Mouse (Mus musculus) induced T-regulatory cell, adult 2 months (primary cell): ENCODE results near the gene Ferd3l.

ENCODE experiments used
- DNase-seq: peaks from one replicate; pipeline ENCODE4 v3.0.0-alpha.2; 2012; ENCODE audit warnings: low read depth

Ferd3l gene

DNA sequence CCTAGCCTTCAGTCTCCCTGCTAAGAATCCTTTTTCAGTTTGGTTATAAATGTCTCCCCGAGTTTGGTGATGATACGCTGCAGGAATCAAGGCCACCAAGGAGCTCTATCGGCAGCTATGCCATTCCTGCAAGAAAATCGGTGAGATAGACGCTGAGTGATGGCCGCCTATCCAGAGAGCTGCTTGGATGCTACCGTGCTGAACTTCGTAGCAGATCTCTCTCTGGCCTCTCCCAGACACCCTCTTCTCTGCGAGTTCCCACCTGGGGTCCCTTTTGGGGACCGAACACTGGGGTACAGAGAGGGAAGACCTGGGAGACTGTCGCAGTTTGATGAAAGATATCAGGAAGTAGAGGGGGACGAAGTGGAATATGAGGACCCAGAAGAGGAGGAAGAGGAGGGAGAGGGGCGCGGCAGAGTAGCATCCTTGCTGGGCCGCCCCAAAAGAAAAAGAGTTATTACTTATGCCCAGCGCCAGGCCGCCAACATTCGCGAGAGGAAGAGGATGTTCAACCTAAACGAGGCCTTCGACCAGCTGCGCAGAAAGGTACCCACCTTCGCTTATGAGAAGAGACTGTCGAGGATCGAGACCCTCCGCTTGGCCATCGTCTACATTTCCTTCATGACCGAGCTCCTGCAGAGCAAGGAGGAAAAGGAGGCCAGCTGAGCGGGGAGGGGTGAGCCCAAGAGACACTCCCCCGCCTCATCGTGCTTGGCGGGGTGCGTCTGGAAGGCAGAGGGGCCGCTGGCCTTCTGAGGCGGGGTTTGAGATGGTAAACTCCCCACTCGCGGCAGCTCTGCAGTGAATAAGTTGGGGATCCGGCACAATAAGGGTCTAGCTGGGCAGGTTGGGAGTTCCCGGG, at the start of gene Ferd3l:
Gene Ferd3l (plus strand): TSS at position 95 of the 862 bp plus-strand sequence.
- no peak for DNase-seq

DNA sequence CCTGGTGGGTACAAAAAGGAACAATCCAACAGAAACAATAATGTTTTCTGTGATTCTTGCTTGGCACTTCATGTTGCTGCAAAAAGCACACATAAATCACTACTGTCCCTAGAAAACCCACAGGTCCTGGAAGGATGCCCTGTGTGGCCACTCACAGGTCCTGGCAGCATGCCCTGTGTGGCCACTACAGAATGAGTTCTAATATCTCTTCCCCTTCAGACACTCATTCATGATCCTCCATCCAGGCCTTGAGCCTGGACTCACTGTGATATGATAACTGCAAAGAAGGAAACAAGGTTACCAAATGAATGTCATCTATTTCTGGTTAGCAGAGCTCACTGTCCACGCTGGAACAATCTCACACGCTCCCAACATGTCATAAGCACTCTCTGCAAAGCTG, 34.3 kb upstream of the Ferd3l start:
- DNase-seq = no peak

DNA sequence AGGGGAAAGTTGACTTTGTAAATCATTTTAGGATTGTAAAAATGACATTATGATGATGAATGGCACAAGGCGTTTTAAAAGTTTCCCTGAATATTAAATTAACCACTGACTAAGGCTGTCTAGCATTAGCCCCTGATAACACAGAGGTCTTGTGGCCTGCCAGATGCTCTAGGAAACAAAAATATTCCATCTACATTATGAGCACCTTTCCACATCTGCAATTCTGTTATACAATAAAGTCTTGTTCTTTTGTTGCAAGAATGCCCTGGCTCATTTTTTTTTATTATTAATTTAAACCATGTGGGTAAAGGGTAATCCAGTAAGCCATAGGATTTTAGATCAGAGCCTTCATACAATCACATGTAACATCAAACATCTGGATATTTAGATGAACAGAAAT, 33.6 kb upstream of the Ferd3l start:
- DNase-seq = no peak

DNA sequence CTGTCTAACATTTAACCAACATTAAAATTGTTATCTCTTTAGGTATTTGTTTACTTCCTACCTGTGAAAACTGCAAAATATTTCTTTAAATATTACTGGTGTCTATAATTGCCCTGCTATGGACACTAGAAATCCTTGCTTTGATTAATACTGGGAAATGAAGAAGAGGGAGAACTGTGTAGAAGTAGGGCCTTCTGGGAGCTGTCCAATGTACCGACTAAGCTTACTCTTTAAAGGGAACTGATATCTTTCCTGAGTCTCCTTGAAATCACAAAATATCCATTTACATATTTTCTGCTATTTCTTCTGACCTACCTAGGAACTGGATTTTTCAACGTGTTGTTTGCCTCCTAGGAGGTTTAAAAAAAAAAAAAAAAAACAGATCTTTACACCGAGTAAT, 1.5 kb upstream of the Ferd3l start:
- no peak for DNase-seq

DNA sequence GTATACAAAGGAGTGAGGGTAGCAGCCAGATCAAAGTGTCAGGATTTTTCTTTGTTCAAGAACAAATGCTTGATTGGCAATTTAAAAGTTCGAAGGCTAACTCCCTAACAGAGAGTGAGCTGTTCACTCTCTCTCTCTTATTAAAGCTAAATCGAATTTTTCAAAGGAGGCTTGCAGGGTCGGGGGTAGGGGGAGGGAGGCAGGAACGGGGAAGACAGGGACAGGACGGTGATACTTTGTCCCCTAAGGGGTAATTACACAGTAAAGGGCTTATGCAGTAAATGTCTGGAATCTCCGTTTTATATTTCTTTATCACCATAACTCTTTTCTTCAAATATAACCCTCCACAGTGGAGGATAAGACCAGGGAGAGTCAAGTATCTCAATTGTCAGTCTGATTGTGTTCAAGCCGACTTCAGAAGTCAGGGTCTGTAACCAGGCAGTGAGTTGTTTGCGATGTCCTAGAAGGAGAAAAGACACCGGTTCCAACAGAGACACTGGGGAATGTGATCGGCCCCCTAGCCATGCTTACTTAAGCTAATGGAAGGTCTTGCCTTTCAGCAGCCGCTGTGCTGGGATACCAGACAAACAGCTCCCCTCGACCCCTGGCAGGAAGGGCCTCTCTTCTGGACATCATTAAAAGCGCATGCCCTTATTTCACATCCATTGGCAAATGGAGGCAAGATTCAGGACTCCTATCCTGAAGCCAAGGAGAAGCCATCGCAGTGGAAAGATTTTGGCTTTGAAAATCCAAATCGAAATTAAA, 709 bp upstream of the Ferd3l start:
- DNase-seq = no peak

DNA sequence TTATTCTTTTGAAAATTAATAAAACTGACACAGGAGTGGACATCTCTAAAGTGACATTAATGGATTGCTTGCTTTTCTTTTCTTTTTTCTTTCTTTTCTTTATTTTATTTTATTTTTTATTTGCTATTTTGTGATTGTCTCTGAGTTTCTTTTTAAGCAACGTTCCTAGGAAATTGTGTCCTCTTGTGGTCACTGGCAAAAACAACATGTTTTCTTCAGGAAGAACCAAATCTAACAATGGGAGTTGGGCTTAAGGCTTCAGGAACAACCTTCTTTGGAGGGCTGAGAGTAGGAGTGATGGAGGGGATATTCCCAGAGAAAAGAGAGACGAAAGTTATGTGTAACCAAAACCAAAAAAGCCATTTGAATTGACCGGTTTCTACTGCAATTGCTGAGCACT, 24.6 kb downstream of the Ferd3l start:
- no peak for DNase-seq

DNA sequence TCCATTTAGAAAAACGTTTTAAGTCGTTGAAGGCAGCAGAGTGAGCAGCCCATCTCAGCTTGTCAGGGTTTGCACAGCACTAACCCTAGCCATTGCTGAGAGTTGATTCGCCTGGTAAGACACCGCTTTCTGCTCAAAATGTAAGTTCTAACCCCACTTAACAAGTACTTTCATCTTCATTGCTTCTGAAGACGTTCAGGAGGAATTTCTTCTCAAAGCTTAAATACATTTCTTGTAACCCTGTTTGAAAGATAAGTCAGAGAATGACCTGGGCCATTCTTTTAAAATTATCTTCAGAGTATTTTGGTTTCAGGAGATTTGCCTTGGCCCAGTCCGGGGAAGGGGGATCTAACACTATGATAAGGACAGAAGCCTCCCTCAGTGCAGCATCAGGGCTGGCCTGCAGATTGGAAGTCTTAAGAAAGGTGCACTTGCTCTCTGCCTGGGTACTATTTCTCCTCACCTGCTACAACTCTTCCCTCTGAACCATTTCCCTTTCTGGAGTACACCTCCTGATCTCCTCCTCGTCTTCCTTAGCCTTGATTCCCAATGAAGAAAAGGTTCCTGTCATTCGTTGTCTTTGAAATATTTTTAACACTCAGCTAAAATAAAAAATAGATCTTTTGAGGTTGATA, 26.8 kb downstream of the Ferd3l start:
- DNase-seq = no peak

DNA sequence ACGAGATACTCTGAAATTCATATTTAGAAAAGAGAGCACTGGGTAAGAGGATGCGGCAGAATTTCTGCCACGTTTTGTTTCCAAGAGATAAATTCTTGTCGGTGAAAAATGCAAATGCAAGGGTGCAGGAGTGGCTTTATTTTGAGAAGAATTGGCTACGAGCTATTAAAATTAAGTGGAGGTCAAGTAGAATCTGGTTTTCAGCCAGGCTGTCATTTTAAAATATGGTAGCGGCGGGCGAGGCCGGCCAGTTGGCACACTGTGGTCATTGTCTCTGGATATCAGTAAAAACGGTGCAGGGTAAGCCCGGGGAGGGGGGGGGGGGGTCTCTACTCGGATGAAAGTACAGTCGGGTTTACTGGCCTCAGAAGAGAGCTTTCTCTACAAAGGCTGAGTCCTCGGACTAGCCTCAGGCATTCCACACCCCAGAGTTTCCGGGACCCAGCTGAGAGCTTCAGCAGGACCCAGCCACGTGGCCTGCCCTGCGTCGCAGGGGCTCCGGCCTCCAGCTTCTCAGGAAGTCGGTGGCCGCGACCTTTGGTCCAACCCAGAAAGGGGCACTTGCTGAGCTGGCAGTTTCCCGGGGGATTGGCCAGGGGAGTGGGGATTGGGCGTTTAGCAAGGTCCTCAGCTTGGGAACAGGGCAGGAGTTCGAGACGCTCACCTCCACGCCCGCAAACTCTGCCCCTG, 27.5 kb downstream of the Ferd3l start:
- no peak for DNase-seq

DNA sequence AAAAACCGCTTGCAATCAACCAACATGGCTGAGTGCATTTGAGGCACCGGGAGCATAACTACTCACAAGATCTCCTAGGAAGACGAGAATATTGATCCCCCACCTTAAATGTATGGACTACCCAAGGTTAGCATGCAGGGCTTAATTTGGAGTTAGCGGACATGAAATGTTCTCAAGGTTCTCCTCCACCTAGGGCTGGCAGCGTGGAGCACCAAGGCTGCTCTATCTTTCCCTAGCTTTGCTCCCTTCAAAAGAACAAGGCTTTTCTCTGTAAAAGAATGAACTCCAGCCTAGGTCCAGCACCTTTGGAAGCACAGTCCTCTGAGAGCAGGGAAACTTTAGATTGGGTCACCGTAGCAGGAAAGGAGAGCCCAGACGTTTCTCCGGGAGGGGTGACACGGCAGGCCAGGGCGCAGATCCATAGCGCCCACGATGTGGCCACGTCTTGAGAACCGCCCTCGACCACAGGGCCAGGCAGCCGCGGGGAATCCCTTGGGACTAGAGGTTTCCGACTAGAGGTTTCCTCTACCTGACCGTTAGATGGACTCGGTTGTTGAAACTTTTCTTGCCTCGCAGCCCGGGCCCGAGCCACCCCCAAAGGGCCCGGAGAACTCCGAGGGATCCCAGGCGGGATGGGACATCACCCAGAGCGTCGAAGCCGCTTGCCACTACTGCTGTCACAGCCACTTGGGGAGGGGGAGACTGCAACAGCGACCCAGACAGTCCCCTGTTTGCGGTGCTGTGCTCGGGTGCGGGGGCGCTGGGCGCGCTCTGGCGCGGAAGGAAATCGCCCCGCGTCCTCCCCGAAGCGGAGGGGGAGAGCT, 28.6 kb downstream of the Ferd3l start:
- no peak for DNase-seq

DNA sequence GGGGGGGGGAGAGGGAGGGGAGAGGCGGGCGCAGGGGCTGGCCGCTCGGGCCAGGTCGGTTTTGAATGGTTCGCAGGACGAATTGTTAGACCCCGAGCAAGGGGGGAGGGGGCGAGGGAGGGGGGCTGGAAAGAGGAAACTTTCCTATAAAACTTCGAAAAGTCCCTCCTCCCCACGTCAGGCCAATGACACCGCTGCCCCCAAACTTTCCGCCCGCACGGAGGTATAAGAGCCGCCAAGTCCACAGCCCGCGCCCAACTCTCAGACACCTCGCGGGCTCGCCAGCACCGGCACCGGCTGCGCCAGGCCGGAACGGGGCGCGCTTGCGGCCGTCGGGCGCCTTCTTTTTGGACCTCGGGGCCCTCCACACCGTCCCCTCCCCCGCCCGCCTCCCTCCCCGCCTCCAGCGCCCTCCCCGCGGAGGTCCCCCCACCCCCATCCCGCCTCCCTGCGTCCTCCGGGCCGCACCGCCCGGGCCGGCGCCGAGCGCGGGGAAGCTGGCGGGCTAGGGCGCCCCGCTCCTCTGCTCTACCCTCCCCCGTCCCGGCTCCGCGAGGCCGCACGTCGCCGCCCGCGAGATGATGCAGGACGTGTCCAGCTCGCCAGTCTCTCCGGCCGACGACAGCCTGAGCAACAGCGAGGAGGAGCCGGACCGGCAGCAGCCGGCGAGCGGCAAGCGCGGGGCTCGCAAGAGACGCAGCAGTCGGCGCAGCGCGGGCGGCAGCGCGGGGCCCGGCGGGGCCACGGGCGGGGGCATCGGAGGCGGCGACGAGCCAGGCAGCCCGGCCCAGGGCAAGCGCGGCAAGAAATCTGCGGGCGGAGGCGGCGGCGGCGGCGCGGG, 29.4 kb downstream of the Ferd3l start, which contains the start of gene Twist1:
Gene Twist1 (plus strand): TSS at position 272 of the 841 bp plus-strand sequence.
- DNase-seq = no peak

DNA sequence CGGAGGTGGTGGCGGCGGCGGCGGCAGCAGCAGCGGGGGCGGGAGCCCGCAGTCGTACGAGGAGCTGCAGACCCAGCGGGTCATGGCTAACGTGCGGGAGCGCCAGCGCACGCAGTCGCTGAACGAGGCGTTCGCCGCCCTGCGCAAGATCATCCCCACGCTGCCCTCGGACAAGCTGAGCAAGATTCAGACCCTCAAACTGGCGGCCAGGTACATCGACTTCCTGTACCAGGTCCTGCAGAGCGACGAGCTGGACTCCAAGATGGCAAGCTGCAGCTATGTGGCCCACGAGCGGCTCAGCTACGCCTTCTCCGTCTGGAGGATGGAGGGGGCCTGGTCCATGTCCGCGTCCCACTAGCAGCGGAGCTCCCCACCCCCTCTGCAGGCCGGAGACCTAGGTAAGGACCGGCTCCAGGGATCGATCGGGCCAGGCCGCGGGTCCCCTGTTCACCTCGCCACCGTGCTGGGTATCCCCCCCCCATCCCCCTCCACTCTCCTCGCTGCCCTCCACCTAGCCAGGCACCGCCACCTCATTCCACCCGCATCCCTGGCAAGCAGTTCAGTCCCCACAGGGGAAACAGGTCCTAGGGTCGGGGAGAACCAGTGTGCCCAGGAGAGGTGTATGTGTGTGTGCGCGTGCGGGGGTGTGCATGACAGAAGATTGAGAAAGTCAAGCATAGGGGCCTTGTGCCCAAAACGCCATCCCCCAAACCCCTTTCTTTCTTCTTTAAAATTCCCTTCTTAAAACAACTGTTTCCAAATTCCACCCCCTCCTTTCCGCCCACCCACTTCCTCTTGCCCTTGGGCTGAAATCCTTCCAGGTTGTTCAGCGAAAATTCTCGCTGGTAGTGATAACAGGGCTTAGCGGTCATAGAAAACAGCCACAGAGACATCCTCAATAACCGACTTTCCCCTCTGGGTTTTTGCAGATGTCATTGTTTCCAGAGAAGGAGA, 30.3 kb downstream of the Ferd3l start:
- DNase-seq = no peak

DNA sequence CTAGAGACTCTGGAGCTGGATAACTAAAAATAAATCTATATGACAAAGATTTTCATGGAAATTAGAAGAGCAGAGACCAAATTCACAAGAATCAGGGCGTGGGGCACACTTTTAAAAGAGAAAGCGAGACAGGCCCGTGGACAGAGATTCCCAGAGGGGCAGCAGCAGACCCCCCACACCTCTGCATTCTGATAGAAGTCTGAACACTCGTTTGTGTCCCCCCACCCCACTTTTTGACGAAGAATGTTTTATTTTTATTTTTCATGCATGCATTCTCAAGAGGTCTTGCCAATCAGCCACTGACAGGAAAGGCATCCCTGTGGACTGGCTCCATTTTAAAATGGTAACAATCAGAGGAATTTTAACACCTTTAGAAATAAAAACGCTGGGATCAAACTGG, 31.0 kb downstream of the Ferd3l start:
- no peak for DNase-seq

DNA sequence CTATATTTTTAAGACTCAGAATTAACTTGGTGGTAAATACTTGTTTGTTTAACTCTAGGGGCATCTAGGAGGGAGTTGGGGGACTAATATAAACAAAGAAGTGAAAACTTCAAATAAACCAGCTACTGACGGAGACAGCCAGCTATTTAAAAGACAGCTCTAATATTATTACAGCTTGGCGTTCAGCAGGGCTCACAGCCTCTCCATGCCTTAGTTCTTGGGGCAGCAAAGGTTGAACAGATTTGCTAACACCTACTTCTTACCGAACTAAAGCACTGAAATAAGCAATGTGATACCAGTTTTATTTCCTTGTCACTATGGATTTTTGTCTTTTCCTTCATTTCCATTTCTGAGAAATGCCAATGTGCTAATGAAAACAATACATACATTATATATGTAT, 31.6 kb downstream of the Ferd3l start:
- DNase-seq = no peak

DNA sequence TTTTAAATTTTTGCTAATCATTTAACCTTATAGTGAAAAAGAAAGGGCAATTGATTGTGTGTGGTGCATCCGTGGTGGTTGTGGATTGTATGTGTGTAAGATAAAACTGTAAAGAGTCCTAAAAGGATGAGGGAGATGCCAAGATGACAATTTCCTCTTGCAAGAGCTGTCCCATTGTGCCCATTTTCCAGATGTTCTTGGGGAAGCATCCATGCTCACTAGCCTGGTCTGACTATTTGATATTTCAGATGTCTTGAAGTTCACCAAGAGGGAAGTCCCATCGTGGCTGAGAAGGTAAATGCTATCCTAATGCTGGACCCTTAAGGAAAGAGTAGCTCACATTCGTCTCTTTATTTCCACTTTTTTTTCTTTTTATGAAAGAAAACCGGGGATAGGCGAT, 32.8 kb downstream of the Ferd3l start:
- no peak for DNase-seq

DNA sequence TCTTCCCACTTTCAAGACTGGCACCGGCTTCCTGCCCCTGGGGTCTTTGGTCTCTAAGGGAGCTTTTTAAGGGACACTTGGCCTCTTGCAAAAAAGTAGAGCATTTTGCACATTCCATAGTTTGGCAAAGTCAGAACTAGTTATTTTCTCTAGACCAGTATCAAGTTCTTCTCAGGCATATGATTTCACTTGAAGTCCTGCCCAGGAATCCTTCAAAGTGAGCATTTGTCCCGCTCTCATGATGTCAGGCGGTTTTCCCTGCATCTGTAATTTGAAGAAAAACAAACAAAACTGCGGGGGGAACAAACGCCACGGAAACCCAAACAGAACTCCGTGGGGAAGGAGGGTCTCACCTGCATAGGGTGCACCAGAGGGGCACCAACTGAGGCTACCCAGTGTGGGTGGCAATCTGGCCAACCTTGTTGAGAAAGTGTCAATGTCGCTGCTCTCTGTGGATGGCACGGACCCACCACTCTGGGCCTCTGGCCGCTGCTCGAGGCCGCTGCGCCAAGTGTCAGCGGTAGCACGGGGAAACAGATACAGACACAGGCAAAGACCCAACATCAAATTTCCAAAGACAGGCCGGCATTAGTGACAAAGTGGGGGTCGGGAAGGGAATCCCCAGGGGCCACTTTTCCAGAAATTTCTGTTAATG, 34.0 kb downstream of the Ferd3l start:
- no peak for DNase-seq

DNA sequence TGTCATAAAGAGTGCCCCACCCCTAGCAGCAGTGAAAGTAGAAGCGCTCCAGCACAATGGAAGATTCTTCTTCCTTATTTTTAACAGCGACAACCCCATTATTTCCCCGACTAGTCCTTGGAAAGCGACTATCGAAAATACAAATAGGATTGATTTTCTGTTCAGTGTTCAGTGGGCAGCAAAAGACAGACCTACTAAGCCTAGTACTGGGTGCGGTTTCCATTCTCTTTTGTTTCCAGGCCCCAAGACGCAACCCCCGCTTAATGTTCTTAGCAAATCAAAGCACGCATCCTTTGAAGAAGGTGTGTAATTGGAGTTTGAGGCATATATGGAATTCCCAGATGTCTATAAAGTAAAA, 34.5 kb downstream of the Ferd3l start:
- DNase-seq = no peak

DNA sequence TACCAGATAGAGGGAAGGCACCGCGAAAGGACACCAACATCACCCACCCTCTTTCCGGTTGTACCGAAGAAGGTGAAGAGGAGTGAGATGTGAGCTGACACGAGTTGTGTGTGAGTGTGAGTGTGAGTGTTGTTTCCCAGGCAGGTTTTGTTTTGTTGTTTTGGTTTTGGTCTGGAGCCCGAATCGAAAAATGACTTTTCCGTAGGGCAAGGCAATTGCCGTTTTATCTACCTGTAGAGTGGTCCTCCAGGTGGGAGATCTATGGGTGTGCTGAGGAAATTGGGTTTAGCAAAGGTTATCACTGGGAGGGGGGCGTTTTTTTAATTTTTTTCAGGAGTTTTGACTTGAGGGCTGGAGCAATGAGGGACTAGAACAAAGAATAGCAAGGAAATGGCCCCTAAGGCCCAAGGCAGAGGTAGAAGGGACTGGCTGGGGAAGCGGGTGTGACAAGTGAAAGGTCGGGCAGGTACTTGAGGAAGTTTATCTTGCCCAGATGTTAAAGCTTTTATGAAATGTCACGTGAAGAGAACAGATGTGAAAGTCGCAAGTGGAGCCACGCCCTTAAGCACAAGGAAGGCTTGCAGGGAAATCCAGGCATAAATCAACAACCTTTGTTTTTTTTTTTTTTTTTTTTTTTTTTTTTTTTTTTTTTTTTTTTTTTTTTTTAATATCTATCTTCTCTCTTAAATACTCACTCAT, 35.6 kb downstream of the Ferd3l start:
- no peak for DNase-seq

DNA sequence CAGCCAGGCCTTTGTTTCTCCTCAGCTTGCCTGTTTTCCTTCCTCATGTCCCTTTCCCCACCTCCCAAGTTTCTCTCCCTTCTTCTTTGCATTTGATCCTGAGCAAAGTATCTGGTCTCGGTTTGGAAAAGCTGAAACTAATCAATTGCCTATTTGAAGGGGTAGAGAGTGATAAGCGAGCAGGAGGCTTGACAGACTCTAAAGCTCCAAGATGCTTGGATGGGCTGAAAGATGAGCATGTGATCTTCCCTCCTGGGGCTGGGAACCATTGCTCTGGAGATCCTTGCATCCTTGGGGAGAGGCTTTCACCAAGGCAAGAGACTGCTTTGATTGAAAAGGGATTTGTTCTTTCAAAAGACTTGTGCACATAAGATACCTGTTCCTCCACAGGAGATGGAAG, 36.2 kb downstream of the Ferd3l start:
- DNase-seq = no peak
